Mouse (Mus musculus): ENCODE results near the gene Btbd35f3.
"Not testable (repeated sequence)": the region's sequence is repeated elsewhere in the genome, so short reads cannot be mapped to it uniquely, and the experiment has no call there.

The Btbd35f3 gene

DNA sequence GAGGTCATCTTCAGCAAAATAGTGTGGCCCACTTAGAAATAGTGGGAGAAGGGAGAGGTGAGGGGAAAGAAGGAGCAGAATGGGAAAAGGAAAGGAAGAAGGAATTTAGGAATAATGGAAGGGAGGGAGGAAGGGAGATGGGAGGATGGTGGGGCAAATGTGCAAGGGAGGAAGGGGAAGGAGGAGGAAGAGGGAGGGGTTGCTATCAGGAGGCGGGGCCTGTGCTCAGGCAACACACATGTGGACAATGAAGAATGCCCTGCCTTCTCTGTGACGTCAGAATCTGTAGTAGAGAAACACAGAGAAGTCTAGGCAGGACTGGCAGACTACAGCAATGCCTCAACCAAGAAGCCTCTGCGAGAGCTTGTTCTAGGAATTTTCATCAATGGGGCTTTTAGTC lies at the start of gene Btbd35f3:
Gene Btbd35f3, plus strand, starts transcription at position 301 of the 400 bp plus-strand sequence.
- not testable (repeated sequence) for DNase-seq

All from cerebellum, postnatal 25 days (tissue).